Mouse (Mus musculus) kidney, adult 9 months (tissue): ENCODE data around the gene Cdt1.
A peak's percentile ranks its signal among the peaks of the same experiment; 100 is the strongest.
"Not testable (repeated sequence)": the region's sequence is repeated elsewhere in the genome, so short reads cannot be mapped to it uniquely, and the experiment has no call there.

Experiments used
- DNase-seq: peaks from one replicate; pipeline ENCODE4 v3.0.0; 2022

Gene Cdt1

DNA sequence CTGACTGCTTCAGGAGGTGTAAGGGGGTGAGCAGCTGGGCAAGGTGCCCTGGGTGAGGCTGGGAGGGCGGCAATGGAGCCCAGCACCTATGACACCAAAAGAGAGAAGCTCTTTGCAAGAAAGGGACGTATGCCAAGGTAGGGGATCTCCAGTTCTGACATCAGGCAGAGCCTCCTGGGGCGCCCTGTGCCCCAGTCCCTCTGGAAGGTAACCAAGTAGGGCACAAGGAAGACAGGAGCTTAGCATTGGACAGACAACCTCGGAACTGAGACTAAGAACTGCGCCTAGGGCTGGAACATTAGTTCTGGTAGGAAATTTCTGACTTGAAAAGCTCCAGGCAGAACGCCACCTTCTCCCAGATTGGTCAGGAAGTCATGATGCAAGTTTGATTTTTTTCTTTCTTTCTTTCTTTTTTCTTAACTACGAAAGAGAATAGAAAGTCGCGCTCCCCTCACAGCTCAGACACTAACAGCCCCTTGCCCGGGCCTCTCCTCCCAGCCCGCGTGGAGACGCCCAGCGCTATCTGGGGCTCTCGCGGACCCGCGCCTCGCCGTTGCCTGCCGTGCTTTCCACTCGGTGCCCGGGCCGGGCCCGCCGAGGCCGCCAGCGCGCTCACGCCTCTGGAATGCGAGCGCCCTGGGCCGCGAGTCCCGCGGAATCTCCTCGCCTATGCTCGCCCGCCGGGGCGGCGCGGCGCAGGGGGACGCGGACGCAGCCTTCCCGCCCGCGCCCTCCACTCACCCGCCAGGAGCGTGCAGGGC lies 17.4 kb upstream of the Cdt1 start:
- DNase-seq = peak; percentile 59

DNA sequence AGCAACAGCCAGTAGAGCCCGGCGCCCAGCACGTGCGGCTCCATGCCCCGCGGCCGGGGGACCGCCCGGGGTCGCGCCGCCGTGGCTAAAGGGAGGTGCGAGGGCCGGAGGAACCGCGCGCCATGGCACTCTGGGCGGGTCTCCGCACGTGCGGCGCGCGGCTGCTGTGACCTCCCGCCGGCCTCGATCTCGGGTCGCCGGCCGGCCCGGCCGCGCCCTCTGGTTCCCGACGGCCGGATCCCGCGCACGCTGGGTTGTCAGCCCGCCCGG lies 16.9 kb upstream of the Cdt1 start:
- no peak for DNase-seq

DNA sequence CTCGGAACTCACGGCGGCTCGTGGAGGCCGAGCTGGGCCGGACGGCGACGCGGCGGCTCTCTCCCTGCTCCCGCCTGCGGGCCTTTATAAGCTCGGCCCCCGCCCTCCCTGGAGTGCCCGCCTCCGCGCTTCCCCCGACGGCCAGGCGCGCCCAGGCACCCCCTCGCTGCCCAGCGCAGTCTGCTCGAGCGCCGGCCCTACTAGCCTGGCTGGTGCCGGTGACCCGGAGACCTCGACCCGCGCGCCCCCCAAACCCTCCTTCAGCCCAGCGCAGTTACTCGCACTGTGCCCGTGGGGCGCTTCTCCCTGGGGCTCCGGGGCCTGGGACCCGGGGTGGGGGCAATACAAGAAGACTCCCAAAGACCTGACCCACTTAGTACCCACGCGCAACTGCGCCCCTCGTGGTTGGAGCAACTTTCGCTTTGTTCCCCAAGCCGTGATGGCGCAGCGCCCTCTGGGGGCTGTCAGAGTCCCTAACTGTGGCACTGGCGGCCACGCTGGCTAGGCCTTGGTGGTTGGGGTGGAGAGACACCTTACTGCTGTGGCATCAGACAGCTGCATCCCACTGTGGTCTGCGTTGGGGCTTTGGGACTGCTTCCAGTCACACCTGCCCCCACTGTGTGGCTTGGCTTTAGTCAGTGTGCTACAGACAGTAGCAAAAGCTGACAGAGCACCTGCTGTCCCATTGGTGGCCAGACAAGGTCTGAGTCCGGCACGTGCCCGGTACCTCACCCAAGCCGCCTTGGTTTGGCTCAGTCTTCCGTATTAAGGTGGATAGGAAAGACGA lies 16.4 kb upstream of the Cdt1 start, which contains the start of gene Piezo1:
TSS of gene Piezo1 (minus strand) at position 65 of the 787 bp plus-strand sequence.
- peak; percentile 95 for DNase-seq

DNA sequence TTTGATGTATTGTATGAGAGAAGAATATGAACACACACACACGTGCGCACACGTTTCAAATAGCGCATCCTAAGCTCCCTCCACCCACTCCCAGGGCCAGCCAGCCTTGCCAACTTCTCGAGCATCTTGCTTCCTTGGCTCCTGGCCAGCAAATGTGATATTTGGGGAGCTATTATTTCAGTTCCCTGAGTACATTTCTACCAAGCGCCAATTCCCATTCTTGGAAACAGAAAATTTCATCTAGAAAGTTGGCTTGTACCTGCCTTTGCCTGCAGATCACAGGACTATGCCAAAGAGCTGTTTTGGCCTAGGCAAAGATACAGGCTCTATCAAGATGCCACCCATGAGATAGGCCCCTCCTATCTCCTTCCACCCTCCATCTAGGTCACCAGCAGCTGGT lies 13.0 kb upstream of the Cdt1 start:
- DNase-seq = no peak

DNA sequence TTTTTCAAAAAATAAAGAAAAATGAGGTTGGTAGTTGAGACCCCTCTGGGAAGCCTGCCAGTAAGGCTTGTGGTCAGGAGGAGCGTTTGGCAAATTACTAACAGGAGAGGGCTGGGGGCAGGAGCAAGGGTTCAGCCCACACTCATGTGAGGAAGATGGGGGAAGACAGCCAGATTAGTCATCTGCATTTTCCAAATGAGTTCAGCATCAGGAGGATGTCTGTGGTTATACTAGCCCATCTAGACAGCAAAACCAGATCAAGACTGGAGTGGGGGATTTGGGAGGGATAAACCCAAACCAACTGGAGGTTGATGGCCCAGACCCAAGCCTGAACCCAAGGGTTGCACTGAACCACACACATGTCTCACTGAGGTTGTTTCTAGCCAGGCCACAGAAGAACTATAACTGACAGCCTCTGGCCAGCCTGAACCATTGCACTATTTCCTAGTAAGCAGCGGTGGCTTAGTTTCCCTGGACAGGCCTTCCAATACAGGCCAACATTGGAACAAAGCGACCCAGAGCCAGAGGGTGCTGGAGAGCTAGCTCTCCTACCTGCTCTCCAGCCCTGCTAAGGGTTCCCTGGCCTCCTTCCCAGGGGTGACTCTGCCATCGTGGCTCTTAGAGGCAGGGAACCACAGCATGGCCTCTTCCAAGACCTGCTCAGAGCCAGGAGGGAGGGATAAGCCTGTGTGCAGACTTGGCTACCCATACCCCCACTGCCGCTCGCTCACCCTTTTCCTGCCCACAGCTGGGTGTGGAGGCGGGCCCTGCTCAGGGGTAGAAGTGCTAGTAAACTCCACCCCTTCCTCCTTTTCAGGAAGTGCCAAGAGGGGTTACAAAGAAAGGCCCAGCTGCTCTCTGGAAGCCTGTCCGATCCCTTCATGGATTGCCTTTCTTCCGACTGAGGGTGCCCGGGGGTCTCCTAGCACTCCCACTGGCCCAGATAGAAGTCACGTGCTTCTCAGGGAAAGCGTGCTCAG lies 11.5 kb upstream of the Cdt1 start:
- peak; percentile 57 for DNase-seq

DNA sequence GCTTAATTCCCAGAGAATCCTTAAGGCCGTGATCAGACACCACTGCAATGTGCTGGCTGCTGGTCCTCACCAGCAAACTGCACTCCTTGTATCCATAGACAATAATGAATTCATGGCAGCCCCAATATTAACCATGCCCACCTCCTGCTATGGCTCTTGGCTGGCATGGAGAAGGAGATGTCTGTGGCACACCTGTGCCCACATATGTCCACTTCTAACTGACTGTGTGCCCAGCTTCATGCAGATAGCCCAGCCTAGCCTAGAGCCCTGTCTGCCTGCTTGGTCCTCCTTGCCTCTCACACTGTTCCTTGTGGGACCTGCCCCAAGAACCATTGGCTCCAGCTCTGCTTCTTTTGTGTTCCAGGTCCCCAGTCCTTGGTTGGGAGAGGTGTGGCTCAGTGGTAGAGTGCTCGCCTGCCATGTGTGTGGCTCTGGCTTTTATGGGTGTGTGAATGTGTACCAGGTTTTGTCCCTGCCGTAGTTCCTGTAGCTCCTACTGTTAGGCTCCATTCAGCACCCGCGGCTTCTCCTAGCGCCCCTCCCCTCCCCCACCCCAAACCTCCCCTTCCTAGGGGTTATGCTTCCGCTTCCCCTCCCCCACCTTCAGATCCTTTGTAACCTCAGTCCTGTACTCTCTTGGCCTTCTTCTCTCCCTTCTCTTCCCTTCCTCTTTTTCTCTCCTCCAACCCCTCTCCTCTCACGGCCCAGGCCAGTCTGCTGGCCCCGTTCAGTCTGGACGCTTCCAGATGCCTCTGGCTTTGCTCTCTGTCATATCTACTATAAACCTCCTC lies 10.4 kb upstream of the Cdt1 start:
- DNase-seq = no peak

DNA sequence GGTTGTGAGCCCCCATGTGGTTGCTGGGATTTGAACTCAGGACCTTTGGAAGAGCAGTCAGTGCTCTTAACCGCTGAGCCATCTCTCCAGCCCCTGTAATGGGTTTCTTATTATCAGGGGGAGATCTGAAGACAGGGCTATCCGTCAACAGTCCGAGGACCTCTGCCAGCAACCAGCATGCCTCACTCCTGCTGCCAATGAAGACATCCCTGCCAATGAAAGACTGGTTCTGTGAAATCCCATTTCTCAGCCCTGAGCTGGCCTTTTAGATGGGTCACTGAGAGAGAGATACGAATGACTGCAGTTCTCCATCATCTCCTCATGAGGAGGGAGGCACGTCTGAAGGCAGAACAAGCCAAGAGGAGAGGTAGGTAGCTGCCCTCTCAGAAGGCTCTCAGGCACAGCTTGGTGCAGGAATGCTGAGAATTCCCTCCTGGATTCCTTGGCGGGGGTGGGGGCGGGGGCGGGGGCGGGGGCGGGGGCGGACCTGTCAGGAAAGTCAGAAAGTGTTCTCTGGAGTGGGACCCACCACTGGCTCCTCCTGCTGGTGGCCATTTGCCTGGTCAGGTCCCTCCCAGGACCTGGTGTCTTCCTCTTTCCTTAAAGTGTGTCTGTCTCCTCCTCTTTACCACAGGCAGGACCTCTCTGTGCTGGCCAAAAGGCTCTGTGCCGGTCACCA lies 9.0 kb upstream of the Cdt1 start:
- no peak for DNase-seq

DNA sequence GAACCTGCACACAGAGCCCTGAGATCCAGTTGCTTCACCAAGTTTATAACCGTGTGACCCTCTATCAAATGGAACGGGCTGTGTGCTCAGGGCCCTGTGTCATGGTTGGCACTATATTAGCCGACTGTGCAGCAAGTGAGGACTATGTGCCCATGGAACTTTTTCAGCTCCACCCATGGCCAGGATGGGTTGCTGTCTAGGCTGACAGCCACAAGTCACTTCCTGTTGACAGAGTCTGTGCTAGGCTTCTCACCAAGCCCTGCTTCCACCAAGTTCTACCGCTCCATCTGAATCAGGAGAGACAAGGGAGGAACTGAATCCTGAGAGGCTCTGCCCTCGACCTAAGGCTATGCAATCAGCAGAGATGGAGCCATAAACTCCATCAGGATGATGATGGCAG lies 6.6 kb upstream of the Cdt1 start:
- no peak for DNase-seq

DNA sequence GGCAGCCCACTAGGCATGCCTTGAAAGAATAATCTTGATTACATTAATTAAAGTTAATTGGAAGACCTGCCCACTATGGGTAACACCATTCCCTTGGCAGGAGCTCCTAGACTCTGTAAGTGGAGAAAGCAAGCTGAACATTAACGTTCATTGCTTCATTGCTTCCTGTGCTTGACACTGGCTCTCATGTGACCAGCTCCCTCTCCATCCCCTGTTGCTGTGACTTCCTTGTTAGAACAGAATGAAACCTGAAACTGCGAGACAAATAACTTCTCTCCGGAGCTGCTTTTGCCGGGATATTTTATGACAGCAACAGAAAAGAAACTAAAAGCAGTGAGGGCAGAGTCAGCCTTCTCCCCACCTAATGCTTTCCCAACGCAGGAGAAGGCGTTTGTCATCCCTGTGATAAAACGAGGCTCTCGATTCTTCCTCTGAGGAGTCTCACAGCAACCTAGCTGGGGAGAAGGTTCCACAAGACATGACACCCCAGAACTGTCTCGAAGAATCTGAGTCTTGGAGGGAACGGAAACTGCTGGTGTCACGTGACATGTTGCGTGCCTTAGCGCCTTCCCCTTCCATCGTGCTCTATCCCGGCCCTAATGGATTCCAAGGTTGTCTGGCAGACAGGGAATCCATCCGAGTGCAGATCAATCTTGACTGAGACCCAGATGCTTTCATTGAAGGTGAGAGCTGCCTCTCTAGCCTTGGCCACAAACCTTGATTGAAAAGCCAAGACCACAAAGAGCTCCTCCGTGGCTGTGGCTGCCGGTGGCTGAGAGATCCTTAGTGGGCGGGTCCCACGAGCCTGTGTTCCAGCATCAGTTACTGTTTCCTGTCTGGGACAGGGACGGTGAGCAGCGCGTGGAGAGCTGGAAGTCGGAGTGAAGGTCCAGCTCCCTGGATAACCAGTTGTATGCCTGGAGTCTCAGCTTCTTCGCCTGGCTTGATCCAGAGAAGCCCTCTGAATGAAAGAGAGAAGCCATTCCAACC lies 3.2 kb upstream of the Cdt1 start:
- no peak for DNase-seq

DNA sequence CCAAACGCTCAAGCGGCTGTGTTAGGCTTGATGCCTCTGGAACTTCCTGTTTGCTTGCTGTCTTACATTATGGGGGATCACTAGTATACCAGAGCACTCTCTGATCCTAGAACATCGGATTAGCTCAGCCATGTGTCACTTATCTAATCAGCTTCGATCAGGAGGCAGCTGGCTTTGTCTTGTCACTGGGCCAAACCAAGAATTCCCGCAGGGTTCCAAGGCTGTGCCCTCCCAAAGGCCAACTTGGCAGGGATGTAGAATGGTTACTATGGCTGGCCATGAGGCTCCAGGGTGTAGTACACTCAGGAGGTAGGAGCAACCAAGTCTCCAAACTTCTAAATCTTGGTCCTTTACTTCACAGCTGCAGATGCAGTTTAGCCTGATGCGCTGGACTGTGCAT lies 1.0 kb upstream of the Cdt1 start:
- no peak for DNase-seq

DNA sequence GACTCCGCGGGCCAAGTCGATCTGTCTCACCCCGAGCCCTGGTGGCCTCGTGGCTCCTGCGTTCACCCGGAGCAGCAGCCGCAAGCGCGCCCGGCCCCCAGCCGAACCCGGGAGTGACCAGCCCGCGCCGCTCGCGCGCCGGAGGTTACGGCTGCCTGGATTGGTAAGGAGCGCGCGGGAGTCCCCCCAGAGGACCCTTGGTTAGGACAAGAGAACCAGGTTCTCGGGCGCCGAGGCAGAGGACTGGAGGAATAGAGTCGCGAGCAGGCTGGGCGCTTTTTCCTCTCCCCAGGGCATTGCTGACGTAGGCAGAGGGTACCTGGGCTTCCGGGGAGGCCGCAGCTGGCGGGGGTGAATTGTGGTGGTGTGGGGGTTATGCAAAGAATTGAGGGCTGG lies 292 bp downstream of the Cdt1 start:
- DNase-seq = no peak

DNA sequence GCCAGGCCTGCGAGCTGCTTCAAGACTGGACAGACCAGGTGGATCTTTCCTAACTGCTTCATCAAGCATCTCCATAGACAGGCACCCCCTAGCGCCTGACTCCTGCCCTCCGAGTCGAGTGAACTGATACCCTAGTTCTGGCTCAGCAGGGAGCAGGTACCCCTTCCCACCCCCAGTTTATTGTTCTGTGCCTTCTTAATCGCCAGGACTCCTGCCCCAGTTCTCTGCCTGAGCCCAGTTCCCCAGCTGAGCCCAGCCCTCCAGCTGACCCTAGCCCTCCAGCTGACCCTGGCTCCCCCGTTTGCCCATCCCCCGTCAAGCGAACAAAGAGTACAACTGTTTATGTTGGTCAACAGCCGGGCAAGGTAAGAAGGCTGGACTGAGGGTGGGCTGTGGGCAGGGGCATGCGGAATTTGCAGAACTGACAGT lies 1.1 kb downstream of the Cdt1 start:
- no peak for DNase-seq

DNA sequence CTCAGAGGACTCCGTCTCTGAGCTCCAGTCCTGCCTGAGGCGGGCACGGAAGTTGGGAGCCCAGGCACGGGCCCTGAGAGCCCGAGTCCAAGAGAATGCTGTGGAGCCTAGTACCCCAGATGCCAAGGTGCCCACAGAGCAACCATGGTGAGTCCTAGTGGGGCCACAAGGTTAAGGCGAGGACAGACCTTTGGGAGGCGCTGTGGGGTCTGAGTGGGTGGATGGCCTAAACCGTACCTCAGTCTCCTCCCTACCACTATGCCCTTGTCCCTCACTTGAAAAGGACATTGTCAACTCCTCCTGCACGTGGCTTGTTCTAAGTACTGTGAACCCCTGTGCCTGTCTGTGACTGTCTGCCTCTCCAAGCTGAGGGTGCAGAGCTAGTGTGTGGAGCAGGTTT lies 1.5 kb downstream of the Cdt1 start:
- no peak for DNase-seq

DNA sequence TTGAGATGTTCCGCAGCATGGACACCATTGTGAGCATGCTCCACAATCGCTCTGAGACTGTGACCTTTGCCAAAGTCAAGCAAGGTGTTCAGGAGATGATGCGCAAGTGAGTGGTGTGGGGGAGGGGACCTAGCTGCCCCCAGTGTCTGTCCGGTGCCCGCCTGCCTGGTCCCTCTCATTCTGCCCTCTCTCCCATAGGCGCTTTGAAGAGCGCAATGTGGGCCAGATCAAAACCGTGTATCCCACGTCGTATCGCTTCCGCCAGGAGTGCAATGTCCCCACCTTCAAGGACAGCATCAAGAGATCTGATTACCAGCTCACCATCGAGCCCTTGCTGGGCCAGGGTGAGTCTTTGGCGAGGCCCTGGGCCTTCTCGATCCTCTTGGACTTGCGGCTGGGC lies 2.2 kb downstream of the Cdt1 start:
- DNase-seq = no peak

DNA sequence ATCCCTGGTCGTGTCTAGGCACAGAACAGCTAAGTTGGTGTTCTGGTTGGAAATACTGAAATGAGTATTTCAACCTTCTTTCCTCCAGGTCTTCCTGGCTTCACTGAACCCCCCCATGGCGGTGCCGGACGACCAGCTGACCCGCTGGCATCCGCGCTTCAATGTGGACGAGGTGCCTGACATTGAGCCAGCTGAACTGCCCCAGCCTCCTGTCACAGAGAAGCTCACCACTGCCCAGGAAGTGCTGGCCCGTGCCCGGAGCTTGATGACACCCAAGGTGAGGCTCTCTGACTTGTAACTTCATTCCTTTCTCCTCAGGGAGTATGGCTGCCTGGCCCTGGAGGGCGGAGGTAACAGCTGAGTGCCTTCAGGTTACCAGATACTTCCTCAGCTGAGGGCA lies 3.3 kb downstream of the Cdt1 start:
- DNase-seq = no peak

DNA sequence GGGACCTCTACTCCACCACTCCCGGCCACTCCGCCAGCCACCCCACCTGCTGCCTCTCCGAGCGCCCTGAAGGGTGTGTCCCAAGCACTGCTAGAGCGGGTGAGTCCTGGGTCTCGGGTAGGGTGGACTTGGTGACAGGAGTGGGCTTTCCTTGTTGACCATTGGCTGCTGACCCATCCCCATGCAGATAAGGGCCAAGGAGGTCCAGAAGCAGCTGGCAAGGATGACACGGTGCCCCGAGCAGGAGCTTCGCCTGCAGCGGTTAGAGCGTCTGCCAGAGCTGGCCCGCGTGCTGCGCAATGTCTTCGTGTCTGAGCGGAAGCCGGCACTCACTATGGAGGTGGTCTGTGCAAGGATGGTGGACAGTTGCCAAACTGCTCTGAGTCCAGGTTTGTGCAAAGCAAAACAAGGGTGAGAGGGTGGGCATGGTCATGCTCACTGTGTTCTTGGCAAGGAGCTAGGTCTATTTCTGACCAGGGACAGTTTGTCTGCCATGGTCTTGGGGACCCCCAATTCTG lies 4.0 kb downstream of the Cdt1 start:
- no peak for DNase-seq

DNA sequence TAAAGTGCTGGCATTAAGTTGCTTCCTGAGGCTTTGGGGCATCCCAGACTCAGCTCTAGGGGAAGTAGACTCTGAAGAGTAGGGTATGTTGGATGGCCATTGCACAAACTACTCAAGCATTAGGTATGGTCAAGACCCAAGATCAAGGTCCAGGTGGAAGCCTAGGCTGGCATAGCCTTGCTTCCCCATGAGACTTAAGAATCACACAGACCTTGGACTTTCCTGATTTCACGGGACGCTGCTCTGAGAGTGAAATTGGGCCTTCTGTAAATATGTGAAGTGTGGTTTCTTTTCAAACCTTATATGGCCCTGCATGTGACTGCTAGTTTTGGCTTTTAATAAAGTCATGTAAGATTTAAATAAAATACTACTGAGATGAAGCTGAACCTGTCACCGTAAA lies 4.9 kb downstream of the Cdt1 start:
- DNase-seq = peak; percentile 82

DNA sequence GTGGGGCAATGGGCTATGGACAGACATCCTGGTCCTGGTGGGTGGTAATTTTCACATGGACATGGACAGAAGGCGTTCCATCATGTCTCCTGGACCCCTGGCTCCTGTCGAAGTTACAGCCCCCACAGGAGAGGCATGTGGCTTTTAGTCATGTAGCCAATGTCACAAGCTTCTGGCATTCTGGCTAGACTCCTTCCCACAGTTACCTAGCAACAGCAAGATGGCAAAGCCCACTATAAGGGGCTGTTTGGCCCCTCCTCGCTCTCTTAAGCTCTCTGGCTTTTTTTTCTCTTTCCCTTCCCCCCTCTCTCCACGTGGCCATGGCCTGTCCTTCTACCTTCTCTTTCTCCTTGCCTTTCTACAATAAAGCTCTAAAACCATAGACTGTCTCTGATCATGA lies 5.4 kb downstream of the Cdt1 start:
- not testable (repeated sequence) for DNase-seq

DNA sequence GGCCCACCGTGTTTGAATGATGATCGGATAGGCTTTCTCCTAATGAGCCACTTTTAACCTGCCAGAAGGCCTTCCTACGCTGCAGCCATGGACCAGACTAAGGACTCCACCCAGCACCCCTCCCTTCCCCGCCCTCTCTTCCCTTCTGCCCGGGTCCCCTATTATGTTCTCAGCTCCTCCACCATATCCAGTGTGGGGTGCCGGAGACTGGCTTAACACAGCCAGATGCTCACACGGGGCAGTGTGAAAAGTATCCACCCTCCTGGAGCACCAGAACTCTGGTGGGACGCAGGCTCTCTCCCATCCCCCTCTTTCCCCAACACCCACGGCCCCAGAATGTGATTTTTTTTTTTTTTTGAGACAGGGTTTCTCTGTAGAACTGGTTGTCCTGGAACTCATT lies 5.8 kb downstream of the Cdt1 start:
- no peak for DNase-seq

DNA sequence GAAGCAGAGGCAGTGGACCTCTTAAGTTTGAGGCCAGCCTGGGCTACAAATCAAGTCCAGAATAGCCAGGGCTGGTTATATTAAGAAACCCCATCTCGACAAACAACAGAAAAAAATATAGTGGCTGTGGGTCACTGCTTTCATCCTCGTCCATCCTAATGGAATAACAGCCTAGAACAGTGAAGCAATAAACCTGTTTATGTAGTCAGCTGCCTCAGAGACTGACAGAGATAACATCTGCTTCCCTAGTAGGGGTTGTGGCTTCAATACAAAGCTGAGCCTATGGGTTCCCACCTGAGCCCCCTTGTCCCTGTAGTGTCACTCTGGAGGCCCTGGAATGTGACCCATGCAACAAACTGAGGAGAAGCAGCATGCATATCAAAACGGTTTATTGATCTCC lies 6.4 kb downstream of the Cdt1 start:
- no peak for DNase-seq
